Mouse (Mus musculus) CH12.LX (cell line): Measurements from ENCODE around the gene Coa7. TPM values are rescaled to one million over a fixed set of nuclear protein-coding genes. Genes with fewer than 3 reads are reported as not detected.

Experiments
- DNase-seq: peaks from one replicate; pipeline ENCODE4 v3.0.0-alpha.2; 2013; ENCODE audit errors: extremely low read depth
- H3K27ac ChIP-seq: 2 replicates; pipeline ENCODE4 v1.5.1; 2012; ENCODE audit warnings: low read depth, mild to moderate bottlenecking, control low read depth, moderate library complexity; ENCODE audit not compliant: insufficient read depth
- H3K27me3 ChIP-seq: replicated peaks from 2 replicates; pipeline ENCODE3; 2012; ENCODE audit warnings: inconsistent platforms
- H3K36me3 ChIP-seq, 2 experiments: replicated peaks in 1 of 2; 2 replicates each; pipeline versions ENCODE3 to v1.6.1; 2012; ENCODE audit warnings: inconsistent platforms in 1 of 2, low read length in 1 of 2, mild to moderate bottlenecking in 1 of 2, mixed read lengths in 1 of 2, moderate library complexity in 1 of 2; ENCODE audit not compliant: control insufficient read depth in 1 of 2, insufficient read depth in 1 of 2
- H3K4me1 ChIP-seq, 2 experiments: 2 replicates each; pipeline ENCODE4 v1.6.1; 2012; ENCODE audit warnings: inconsistent platforms in 1 of 2, moderate library complexity in 1 of 2; ENCODE audit not compliant: insufficient read depth in 2 of 2, control insufficient read depth in 1 of 2
- H3K4me2 ChIP-seq: 2 replicates; pipeline ENCODE4 v1.6.1; 2012; ENCODE audit warnings: low read depth, mild to moderate bottlenecking, control low read depth; ENCODE audit not compliant: poor library complexity, insufficient read depth, severe bottlenecking
- H3K4me3 ChIP-seq, 3 experiments: fragments of 150-350 bp in 1 of 3; sonication (generic) in 1 of 3; replicated peaks in 1 of 3; 2 replicates each; pipeline versions ENCODE3 to v1.5.1; 2011 to 2012; ENCODE audit warnings: low read depth in 2 of 3, low read length in 2 of 3, mild to moderate bottlenecking in 2 of 3, moderate library complexity in 2 of 3, control low read depth in 1 of 3, improper control_type of control experiment in 1 of 3, inconsistent platforms in 1 of 3, mixed read lengths in 1 of 3; ENCODE audit not compliant: poor library complexity in 1 of 3
- H3K79me2 ChIP-seq: replicated peaks from 2 replicates; pipeline ENCODE4 v1.6.1; 2012; ENCODE audit warnings: mild to moderate bottlenecking, moderate library complexity; ENCODE audit not compliant: control insufficient read depth, poor library complexity, insufficient read depth, severe bottlenecking; ENCODE audit errors: extremely low read depth
- H3K9ac ChIP-seq: 2 replicates; pipeline ENCODE4 v1.6.1; 2012; ENCODE audit warnings: low read depth, mild to moderate bottlenecking, control low read depth, moderate library complexity; ENCODE audit not compliant: insufficient read depth
- H3K9me3 ChIP-seq: replicated peaks from 2 replicates; pipeline ENCODE3; 2012; ENCODE audit warnings: low read length, inconsistent platforms, mixed read lengths
- CTCF ChIP-seq, 2 experiments: IDR thresholded peaks in 1 of 2; conservative IDR thresholded peaks in 1 of 2; 2 replicates each; pipeline ENCODE4 v1.5.1; 2011 to 2012; ENCODE audit warnings: low read depth in 2 of 2, low read length in 2 of 2, improper control_type of control experiment in 1 of 2, inconsistent platforms in 1 of 2, mild to moderate bottlenecking in 1 of 2, moderate library complexity in 1 of 2
- MAX ChIP-seq: IDR thresholded peaks from 2 replicates; pipeline ENCODE4 v1.6.1; 2011; ENCODE audit warnings: low read length, improper control_type of control experiment
- MAZ ChIP-seq: IDR thresholded peaks from 2 replicates; pipeline ENCODE4 v1.6.1; 2012; ENCODE audit warnings: low read depth, mild to moderate bottlenecking, inconsistent platforms, low read length, improper control_type of control experiment, moderate library complexity
- POLR2A ChIP-seq: IDR thresholded peaks from 2 replicates; pipeline ENCODE4 v1.6.1; 2011; ENCODE audit warnings: low read depth, mild to moderate bottlenecking, improper control_type of control experiment, low read length
- RCOR1 ChIP-seq: conservative IDR thresholded peaks from 2 replicates; pipeline ENCODE4 v1.6.1; 2012; ENCODE audit warnings: low read depth, mild to moderate bottlenecking, inconsistent platforms, low read length, improper control_type of control experiment
- SIN3A ChIP-seq: IDR thresholded peaks from 2 replicates; pipeline ENCODE4 v1.6.1; 2012; ENCODE audit warnings: low read length, improper control_type of control experiment, inconsistent platforms
- SMC3 ChIP-seq: IDR thresholded peaks from 2 replicates; pipeline ENCODE4 v1.6.1; 2011; ENCODE audit warnings: low read depth, low read length, improper control_type of control experiment
- TBP ChIP-seq: conservative IDR thresholded peaks from 2 replicates; pipeline ENCODE4 v1.6.1; 2011; ENCODE audit warnings: low read depth, low read length, improper control_type of control experiment
- USF1 ChIP-seq: IDR thresholded peaks from 2 replicates; pipeline ENCODE4 v1.6.1; 2014; ENCODE audit warnings: low read depth, mild to moderate bottlenecking, inconsistent platforms, low read length, improper control_type of control experiment
- USF2 ChIP-seq: conservative IDR thresholded peaks from 2 replicates; pipeline ENCODE4 v1.6.1; 2011; ENCODE audit warnings: low read depth, low read length, improper control_type of control experiment
- ZC3H11A ChIP-seq: IDR thresholded peaks from 2 replicates; pipeline ENCODE4 v1.6.1; 2012; ENCODE audit warnings: low read depth, mild to moderate bottlenecking, inconsistent platforms, low read length, improper control_type of control experiment
- ZKSCAN1 ChIP-seq: IDR thresholded peaks from 2 replicates; pipeline ENCODE4 v1.6.1; 2012; ENCODE audit warnings: low read depth, inconsistent platforms, low read length, improper control_type of control experiment, borderline replicate concordance
- ZMIZ1 ChIP-seq: IDR thresholded peaks from 2 replicates; pipeline ENCODE4 v1.6.1; 2012; ENCODE audit warnings: low read depth, mild to moderate bottlenecking, inconsistent platforms, low read length, improper control_type of control experiment
- ZNF384 ChIP-seq: IDR thresholded peaks from 2 replicates; pipeline ENCODE4 v1.6.1; 2012; ENCODE audit warnings: low read depth, low read length, improper control_type of control experiment, inconsistent platforms
- dilution Hi-C: fragments of 300-500 bp; cut with MboI; formaldehyde crosslinking; loops from 2 replicates; pipeline ENCODE4 v1.14.3; 2020; ENCODE audit warnings: low sequenced_read_pairs; ENCODE audit not compliant: extremely low pct_unique_long_range_greater_than_20kb, extremely low pct_ligation_motif_present
- in situ Hi-C: fragments of 300-500 bp; cut with MboI; formaldehyde crosslinking; loops from 3 replicates; pipeline ENCODE4 v1.14.3; 2019; ENCODE audit warnings: low sequenced_read_pairs, low pct_ligation_motif_present, low pct_unique_long_range_greater_than_20kb, mixed read lengths
- polyA plus RNA-seq: library from polyadenylated mRNA; unstranded; fragments of >175 nt; gene quantifications from 2 replicates; pipeline ENCODE4 v1.2.1, GENCODE M21; 2012; ENCODE audit warnings: low read depth; ENCODE audit not compliant: insufficient read length
- total RNA-seq, 2 experiments: library from RNA; depleted of rRNA; stranded (reverse); fragments of 300-350 nt in 1 of 2; fragments of >200 nt in 1 of 2; gene quantifications; 2 replicates each; pipeline ENCODE4 v1.2.3; 2012 to 2014

The Coa7 gene
- total and polyA plus RNA-seq, 3 experiments = 18.7 to 73.8 (median 24.2) TPM

GRCm38 (mm10) chr4:108370409-108370808 lies 42.5 kb downstream of the Coa7 start:
- Histone ChIP-seq H3K4me2 (no peak overlapping the region), H3K79me2 (no peaks in the 10 kb centered on the region), H3K9ac (no peak overlapping the region), H3K27me3 (no peaks in the 10 kb centered on the region), H3K9me3 (no peaks in the 10 kb centered on the region), H3K36me3 (no peaks in the 10 kb centered on the region), H3K4me3 (no peak overlapping the region), H3K4me1 (peaks cover 4 to 10% of the 10 kb centered on the region in 2 experiments; a peak in 2 of 4 replicates), H3K27ac (no peak overlapping the region)
- dilution Hi-C loops = no loop called here
- TF ChIP-seq ZMIZ1 (no peak), MAX (no peak), POLR2A (no peak), USF1 (no peak), SMC3 (no peak), TBP (no peak)
- no peak for DNase-seq
- in situ Hi-C loops = no loop called here

GRCm38 (mm10) chr4:108371421-108371820 lies 43.5 kb downstream of the Coa7 start:
- Histone ChIP-seq H3K9ac (no peak overlapping the region), H3K4me2 (no peak overlapping the region), H3K27me3 (no peaks in the 10 kb centered on the region), H3K36me3 (no peaks in the 10 kb centered on the region), H3K27ac (no peak overlapping the region), H3K4me3 (no peak overlapping the region), H3K4me1 (peaks cover 4 to 10% of the 10 kb centered on the region in 2 experiments; a peak in 2 of 4 replicates), H3K79me2 (no peaks in the 10 kb centered on the region), H3K9me3 (no peaks in the 10 kb centered on the region)
- no peak for TF ChIP-seq ZNF384
- no peak for TF ChIP-seq CTCF (conservative IDR thresholded peaks at IDR 0.05 in 1 of 2, IDR thresholded peaks at IDR 0.05 in 1 of 2; ENCODE audit: low read depth in 2 of 2, low read length in 2 of 2)
- TF ChIP-seq MAX = no peak
- no peak for TF ChIP-seq RCOR1
- no peak for TF ChIP-seq MAZ
- in situ Hi-C loops = no loop called here
- dilution Hi-C loops = no loop called here
- DNase-seq = no peak

- TF ChIP-seq POLR2A = no peak
- TF ChIP-seq ZC3H11A = no peak
- TF ChIP-seq USF2 = no peak
- no peak for TF ChIP-seq ZKSCAN1
- TF ChIP-seq SIN3A = no peak
- Histone ChIP-seq H3K36me3 (no peaks in the 10 kb centered on the region), H3K4me1 (peaks cover 4 to 10% of the 10 kb centered on the region in 2 experiments; a peak in 2 of 4 replicates), H3K79me2 (no peaks in the 10 kb centered on the region), H3K27me3 (no peaks in the 10 kb centered on the region), H3K27ac (no peak overlapping the region), H3K9ac (no peak overlapping the region), H3K4me3 (no peak overlapping the region), H3K4me2 (no peak overlapping the region), H3K9me3 (no peaks in the 10 kb centered on the region)
- dilution Hi-C loops = no loop called here
- in situ Hi-C loops = no loop called here
- no peak for DNase-seq
Observed at GRCm38 (mm10) chr4:108372166-108372565, 44.2 kb downstream of the Coa7 start.
